Mouse (Mus musculus): ENCODE data around the gene Prm1. TPM values are rescaled to one million over a fixed set of nuclear protein-coding genes. Genes with fewer than 3 reads are reported as not detected.
"Not testable (repeated sequence)": the region's sequence is repeated elsewhere in the genome, so short reads cannot be mapped to it uniquely, and the experiment has no call there.

Prm1 gene
- not detected for total RNA-seq (2018; cell fraction: chromatin; rRNA removed)
- total RNA-seq (2018; cell fraction: cytosol; rRNA removed) = under 1 TPM in 3 of 26 experiments, not detected in 23; 0.38 to 0.68 (median 0.58) TPM
- not detected for total RNA-seq (2018; cell fraction: nucleus; rRNA removed)
- not detected in 3 replicates for polyA plus RNA-seq (2018)

- Histone ChIP-seq H3K79me2 (ENCODE audit: inconsistent target) (no peaks in the 10 kb centered on the region), H3K27ac (no peak within 1 kb of the TSS), H3K4me3 (ENCODE audit: inconsistent target) (no peak within 1 kb of the TSS), H3K36me3 (ENCODE audit: inconsistent target) (no peaks in the 10 kb centered on the region)
- 73% methylated on average over 9 of the region's 10 CpGs for WGBS (ENCODE audit: missing documents)
Observed at GRCm38 (mm10) chr16:10805789-10806527, at the start of gene Prm1. TSS of gene Prm1 (minus strand) at chr16:10805839.

- not testable (repeated sequence) for H3K79me2 ChIP-seq (ENCODE audit: inconsistent target); H3K27ac ChIP-seq; H3K4me3 ChIP-seq (ENCODE audit: inconsistent target); H3K36me3 ChIP-seq (ENCODE audit: inconsistent target)
- WGBS (ENCODE audit: missing documents) = 86% methylated on average over 8 of the region's 10 CpGs
Observed at GRCm38 (mm10) chr16:10852216-10852615, 46.6 kb upstream of the Prm1 start.

- Histone ChIP-seq H3K4me3 (ENCODE audit: inconsistent target) (no peak overlapping the region), H3K79me2 (ENCODE audit: inconsistent target) (no peaks in the 10 kb centered on the region), H3K27ac (no peak overlapping the region), H3K36me3 (ENCODE audit: inconsistent target) (no peaks in the 10 kb centered on the region)
- 92% methylated on average over 4 of the region's 4 CpGs for WGBS (ENCODE audit: missing documents)
Observed at GRCm38 (mm10) chr16:10850905-10851304, 45.3 kb upstream of the Prm1 start.

GRCm38 (mm10) chr16:10849965-10850861 lies 44.6 kb upstream of the Prm1 start:
- no peaks in the 10 kb centered on the region for H3K79me2 ChIP-seq (ENCODE audit: inconsistent target)
- no peak overlapping the region for H3K27ac ChIP-seq
- 95% methylated on average over 12 of the region's 12 CpGs for WGBS (ENCODE audit: missing documents)
- H3K4me3 ChIP-seq (ENCODE audit: inconsistent target) = no peak overlapping the region
- H3K36me3 ChIP-seq (ENCODE audit: inconsistent target) = no peaks in the 10 kb centered on the region

GRCm38 (mm10) chr16:10846503-10846902 lies 40.9 kb upstream of the Prm1 start:
- no peak overlapping the region for H3K4me3 ChIP-seq (ENCODE audit: inconsistent target)
- no peaks in the 10 kb centered on the region for H3K36me3 ChIP-seq (ENCODE audit: inconsistent target)
- 66% methylated on average over 4 of the region's 4 CpGs for WGBS (ENCODE audit: missing documents)
- H3K27ac ChIP-seq = no peak overlapping the region
- no peaks in the 10 kb centered on the region for H3K79me2 ChIP-seq (ENCODE audit: inconsistent target)

- no peaks in the 10 kb centered on the region for H3K79me2 ChIP-seq (ENCODE audit: inconsistent target)
- no peak overlapping the region for H3K27ac ChIP-seq
- WGBS (ENCODE audit: missing documents) = 96% methylated on average over 6 of the region's 6 CpGs
- H3K36me3 ChIP-seq (ENCODE audit: inconsistent target) = no peaks in the 10 kb centered on the region
- H3K4me3 ChIP-seq (ENCODE audit: inconsistent target) = no peak overlapping the region
Observed at GRCm38 (mm10) chr16:10845952-10846351, 40.3 kb upstream of the Prm1 start.

- Histone ChIP-seq H3K36me3 (ENCODE audit: inconsistent target) (no peaks in the 10 kb centered on the region), H3K27ac (no peak overlapping the region), H3K79me2 (ENCODE audit: inconsistent target) (no peaks in the 10 kb centered on the region), H3K4me3 (ENCODE audit: inconsistent target) (no peak overlapping the region)
- WGBS (ENCODE audit: missing documents) = 17% methylated on average over 6 of the region's 6 CpGs
Observed at GRCm38 (mm10) chr16:10844319-10844670, 38.7 kb upstream of the Prm1 start.

- H3K4me3 ChIP-seq (ENCODE audit: inconsistent target) = no peak overlapping the region
- 7% methylated on average over 18 of the region's 18 CpGs for WGBS (ENCODE audit: missing documents)
- no peak overlapping the region for H3K27ac ChIP-seq
- H3K79me2 ChIP-seq (ENCODE audit: inconsistent target) = no peaks in the 10 kb centered on the region
- H3K36me3 ChIP-seq (ENCODE audit: inconsistent target) = no peaks in the 10 kb centered on the region
Observed at GRCm38 (mm10) chr16:10843486-10844318, 38.1 kb upstream of the Prm1 start.

- no peak overlapping the region for H3K27ac ChIP-seq
- H3K4me3 ChIP-seq (ENCODE audit: inconsistent target) = no peak overlapping the region
- H3K79me2 ChIP-seq (ENCODE audit: inconsistent target) = no peaks in the 10 kb centered on the region
- no peaks in the 10 kb centered on the region for H3K36me3 ChIP-seq (ENCODE audit: inconsistent target)
- WGBS (ENCODE audit: missing documents) = 89% methylated on average over 4 of the region's 4 CpGs
Observed at GRCm38 (mm10) chr16:10842282-10842855, 36.7 kb upstream of the Prm1 start.

GRCm38 (mm10) chr16:10840018-10840417 lies 34.4 kb upstream of the Prm1 start:
- WGBS (ENCODE audit: missing documents) = 93% methylated on average over 13 of the region's 14 CpGs
- Histone ChIP-seq H3K4me3 (ENCODE audit: inconsistent target) (no peak overlapping the region), H3K36me3 (ENCODE audit: inconsistent target) (no peaks in the 10 kb centered on the region), H3K79me2 (ENCODE audit: inconsistent target) (no peaks in the 10 kb centered on the region), H3K27ac (no peak overlapping the region)

GRCm38 (mm10) chr16:10838487-10839245 lies 33.0 kb upstream of the Prm1 start:
- H3K4me3 ChIP-seq (ENCODE audit: inconsistent target) = no peak overlapping the region

GRCm38 (mm10) chr16:10837903-10838302 lies 32.3 kb upstream of the Prm1 start:
- H3K27ac ChIP-seq = peak overlapping the region; percentile 2; the same call in 1 of the 2 replicates
- H3K4me3 ChIP-seq (ENCODE audit: inconsistent target) = no peak overlapping the region
- 83% methylated on average over 1 of the region's 1 CpGs for WGBS (ENCODE audit: missing documents)
- no peaks in the 10 kb centered on the region for H3K36me3 ChIP-seq (ENCODE audit: inconsistent target)
- no peaks in the 10 kb centered on the region for H3K79me2 ChIP-seq (ENCODE audit: inconsistent target)

More at GRCm38 (mm10) chr16:10838487-10839245, 33.0 kb upstream of the Prm1 start:
- 13% methylated on average over 9 of the region's 10 CpGs for WGBS (ENCODE audit: missing documents)
- Histone ChIP-seq H3K79me2 (ENCODE audit: inconsistent target) (no peaks in the 10 kb centered on the region), H3K36me3 (ENCODE audit: inconsistent target) (no peaks in the 10 kb centered on the region), H3K27ac (peak overlapping the region; percentile 2; the same call in 1 of the 2 replicates)

- Histone ChIP-seq H3K4me3 (ENCODE audit: inconsistent target) (no peak overlapping the region), H3K79me2 (ENCODE audit: inconsistent target) (no peaks in the 10 kb centered on the region), H3K27ac (no peak overlapping the region), H3K36me3 (ENCODE audit: inconsistent target) (no peaks in the 10 kb centered on the region)
- WGBS (ENCODE audit: missing documents) = 94% methylated on average over 3 of the region's 3 CpGs
Observed at GRCm38 (mm10) chr16:10837250-10837649, 31.6 kb upstream of the Prm1 start.

All from macrophage (primary cell).